Mouse (Mus musculus): Measurements from ENCODE around the gene Rnf41.

DNA sequence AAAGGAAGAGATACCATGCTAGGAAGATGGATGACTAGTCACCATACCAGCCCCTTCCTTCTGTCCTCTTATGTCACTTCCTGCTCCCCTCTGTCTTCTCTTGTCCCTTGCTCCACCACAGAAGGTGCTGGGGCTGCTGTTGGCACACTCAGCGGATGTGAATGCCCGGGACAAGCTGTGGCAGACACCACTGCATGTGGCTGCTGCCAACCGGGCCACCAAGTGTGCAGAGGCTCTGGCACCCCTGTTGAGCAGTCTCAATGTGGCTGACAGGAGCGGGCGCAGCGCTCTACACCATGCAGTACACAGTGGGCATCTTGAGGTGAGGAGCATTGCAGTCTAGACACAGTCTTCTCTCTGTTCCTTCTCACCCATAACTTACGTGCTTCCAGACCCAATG, 32.2 kb upstream of the Rnf41 start:
- TF ChIP-seq CTCF (IDR thresholded peaks at IDR 0.05), result no peak
- TF ChIP-seq EP300 (IDR thresholded peaks at IDR 0.05), result no peak
